Mouse (Mus musculus) hindbrain, embryonic 16.5 days (tissue): ENCODE data around the gene Gm7075. TPM values are rescaled to one million over a fixed set of nuclear protein-coding genes. Genes with fewer than 3 reads are reported as not detected.
"Not testable (repeated sequence)": the region's sequence is repeated elsewhere in the genome, so short reads cannot be mapped to it uniquely, and the experiment has no call there.

Source experiments
- ATAC-seq: fragments of 200-750 bp; cut with Nextera tagmentation; 2 replicates; pipeline ENCODE4 v1.8.0; 2017; ENCODE audit warnings: moderate TSS enrichment, moderate library complexity
- H3K27ac ChIP-seq: fragments of 300-500 bp; sonication (generic); 2 replicates; pipeline ENCODE4 v1.5.1; 2014; ENCODE audit warnings: low read depth, mild to moderate bottlenecking, control low read depth, low read length, moderate library complexity
- H3K27me3 ChIP-seq: fragments of 300-500 bp; sonication (generic); replicated peaks from 2 replicates; pipeline ENCODE4 v1.6.1; 2014; ENCODE audit warnings: low read length; ENCODE audit not compliant: control insufficient read depth, insufficient read depth
- H3K36me3 ChIP-seq: fragments of 300-500 bp; sonication (generic); 2 replicates; pipeline ENCODE4 v1.6.1; 2014; ENCODE audit warnings: mild to moderate bottlenecking, low read length, moderate library complexity, mixed read lengths; ENCODE audit not compliant: control insufficient read depth, insufficient read depth
- H3K4me1 ChIP-seq: fragments of 300-500 bp; sonication (generic); 2 replicates; pipeline ENCODE4 v1.6.1; 2014; ENCODE audit warnings: low read depth, low read length; ENCODE audit not compliant: control insufficient read depth, insufficient read depth
- H3K4me2 ChIP-seq: fragments of 300-500 bp; sonication (generic); 2 replicates; pipeline ENCODE4 v1.6.1; 2014; ENCODE audit warnings: mild to moderate bottlenecking, low read length, control low read depth, moderate library complexity
- H3K4me3 ChIP-seq: fragments of 300-500 bp; sonication (generic); 2 replicates; pipeline ENCODE4 v1.5.1; 2014; ENCODE audit warnings: mild to moderate bottlenecking, low read length, control low read depth, moderate library complexity
- H3K9ac ChIP-seq: fragments of 300-500 bp; sonication (generic); 2 replicates; pipeline ENCODE4 v1.6.1; 2014; ENCODE audit warnings: low read depth, mild to moderate bottlenecking, control low read depth, low read length, moderate library complexity
- H3K9me3 ChIP-seq: fragments of 300-500 bp; sonication (generic); 2 replicates; pipeline ENCODE4 v1.6.1; 2014; ENCODE audit warnings: mild to moderate bottlenecking, low read length, moderate library complexity; ENCODE audit not compliant: control insufficient read depth
- WGBS: fragments of 180-500 bp; shearing (Covaris S2); extraction: QIAGEN DNeasy Blood & Tissue Kit; methylation state at CpG from one replicate; pipeline ENCODE4 v1.1.7; 2014; 5-methylcytosine and 5-hydroxymethylcytosine counted together
- polyA plus RNA-seq: library from polyadenylated mRNA; unstranded; fragments of >200 nt; fragmentation: Nextera tagmentation; extraction: Ambion mirVana; gene quantifications from 2 replicates; pipeline ENCODE4 v1.2.1, GENCODE M21; 2015

Gm7075 gene
- polyA plus RNA-seq, 1 experiment from 2014 or later: not detected

DNA sequence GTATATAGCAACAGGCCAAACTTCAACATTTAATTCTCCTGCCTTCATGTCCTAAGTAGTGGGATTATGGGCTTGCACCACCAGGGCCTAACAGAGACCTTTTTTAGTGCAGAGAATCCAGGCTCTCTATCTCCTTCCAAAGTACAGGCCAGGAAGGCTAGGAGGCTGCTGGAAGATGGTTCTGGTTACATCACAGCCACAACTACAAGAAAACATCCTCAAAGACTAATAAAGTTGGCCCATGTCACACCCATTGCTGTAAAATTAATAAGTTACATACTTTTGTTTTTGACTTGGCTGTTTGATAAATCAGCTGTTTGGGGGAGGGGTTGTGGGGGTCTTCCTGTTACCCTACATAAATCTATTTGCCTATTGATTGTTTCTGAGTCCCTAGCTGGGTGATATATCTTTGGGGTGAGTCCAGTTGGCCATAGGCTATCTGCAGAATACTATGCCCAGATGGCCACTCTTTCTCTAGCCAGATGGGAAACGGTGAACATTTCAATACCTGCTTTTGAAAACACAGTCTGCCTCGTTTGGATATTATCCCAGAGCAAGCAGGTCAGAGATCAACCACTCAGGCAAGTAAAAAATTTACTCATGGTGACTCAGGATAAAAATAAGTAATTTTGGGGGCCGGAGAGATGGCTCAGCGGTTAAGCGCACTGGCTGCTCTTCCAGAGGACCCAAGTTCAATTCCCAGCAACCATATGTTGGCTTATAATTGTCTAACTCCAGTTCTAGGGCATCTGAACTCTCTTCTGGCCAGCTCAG is 18.7 kb downstream of the Gm7075 start:
- no peak for ATAC-seq

DNA sequence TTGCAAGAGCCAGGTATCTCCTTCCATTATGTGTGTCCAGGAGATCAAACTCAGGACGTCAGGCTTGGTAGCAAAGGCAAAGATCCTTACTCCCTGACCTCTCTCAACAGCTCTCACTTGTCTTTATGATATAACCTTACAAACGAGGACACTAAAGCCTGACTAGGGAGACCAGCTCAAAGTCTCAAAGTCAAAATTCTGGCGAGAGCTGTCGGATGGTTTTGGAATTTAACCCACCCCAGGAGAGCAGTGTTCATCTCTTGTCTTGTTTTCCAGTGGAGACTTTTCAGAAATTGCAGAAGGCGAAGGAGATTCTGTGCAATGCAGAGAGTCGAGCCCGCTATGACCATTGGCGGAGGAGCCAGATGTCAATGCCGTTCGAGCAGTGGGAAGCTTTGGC is 24.6 kb downstream of the Gm7075 start:
- WGBS: 89% methylated on average over 10 of the region's 10 CpGs
- no peak for ATAC-seq

More for the DNA sequence above, 18.7 kb downstream of the Gm7075 start:
- Histone ChIP-seq H3K9me3 (no peaks in the 10 kb centered on the region), H3K27me3 (no peaks in the 10 kb centered on the region), H3K9ac (no peak overlapping the region), H3K4me2 (no peak overlapping the region), H3K4me1 (no peaks in the 10 kb centered on the region), H3K4me3 (no peak overlapping the region), H3K27ac (no peak overlapping the region), H3K36me3 (no peaks in the 10 kb centered on the region)
- WGBS: 80% methylated on average over 5 of the region's 5 CpGs

GRCm38 (mm10) chr10:63388948-63389347 is 32.6 kb downstream of the Gm7075 start:
- no peaks in the 10 kb centered on the region for H3K9me3 ChIP-seq
- no peak overlapping the region for H3K4me3 ChIP-seq
- H3K27me3 ChIP-seq: no peaks in the 10 kb centered on the region
- H3K27ac ChIP-seq: no peak overlapping the region
- H3K9ac ChIP-seq: no peak overlapping the region
- WGBS: 40% methylated on average over 4 of the region's 4 CpGs
- no peak overlapping the region for H3K4me2 ChIP-seq
- ATAC-seq: no peak
- H3K4me1 ChIP-seq: no peaks in the 10 kb centered on the region
- H3K36me3 ChIP-seq: no peaks in the 10 kb centered on the region

More for the DNA sequence above, 24.6 kb downstream of the Gm7075 start:
- Histone ChIP-seq H3K9me3 (no peaks in the 10 kb centered on the region), H3K36me3 (no peaks in the 10 kb centered on the region), H3K4me1 (no peaks in the 10 kb centered on the region), H3K9ac (no peak overlapping the region), H3K27me3 (no peaks in the 10 kb centered on the region), H3K4me3 (no peak overlapping the region), H3K27ac (no peak overlapping the region), H3K4me2 (no peak overlapping the region)

DNA sequence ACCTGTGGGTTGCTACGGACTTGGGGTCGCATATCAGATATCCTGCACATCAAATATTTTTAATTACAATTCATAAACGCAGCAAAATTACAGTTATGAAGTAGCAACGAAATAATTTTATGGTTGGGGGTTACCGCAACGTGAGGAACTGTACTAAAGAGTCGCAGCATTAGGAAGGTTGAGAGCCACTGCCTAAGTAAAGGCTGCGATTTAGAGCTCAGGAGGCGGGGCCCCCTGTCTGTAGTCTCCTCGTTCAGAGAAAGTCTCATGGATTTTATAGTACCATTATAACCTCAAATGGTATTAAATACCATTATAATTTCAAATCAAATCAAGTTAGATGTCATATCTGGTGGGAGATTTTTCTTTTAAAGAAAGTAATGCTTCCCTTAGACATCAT is 34.6 kb downstream of the Gm7075 start:
- Histone ChIP-seq H3K9me3 (no peaks in the 10 kb centered on the region), H3K27ac (peak overlapping the region; percentile 82; the same call in 1 of the 2 replicates), H3K4me1 (peaks cover under 1% of the 10 kb centered on the region), H3K4me2 (peak overlapping the region; percentile 58), H3K36me3 (no peaks in the 10 kb centered on the region), H3K27me3 (no peaks in the 10 kb centered on the region), H3K4me3 (peak overlapping the region; percentile 64), H3K9ac (peak overlapping the region; percentile 70)
- 4% methylated on average over 10 of the region's 10 CpGs for WGBS
- ATAC-seq: no peak

GRCm38 (mm10) chr10:63386444-63386843 is 35.1 kb downstream of the Gm7075 start:
- Histone ChIP-seq H3K4me1 (peaks cover 6% of the 10 kb centered on the region), H3K4me2 (peak overlapping the region; percentile 58), H3K27ac (peak overlapping the region; percentile 82), H3K27me3 (no peaks in the 10 kb centered on the region), H3K9me3 (no peaks in the 10 kb centered on the region), H3K4me3 (peak overlapping the region; percentile 64), H3K36me3 (no peaks in the 10 kb centered on the region), H3K9ac (peak overlapping the region; percentile 70)
- WGBS: under 1% methylated on average over 19 of the region's 19 CpGs
- ATAC-seq: peak; percentile 71

DNA sequence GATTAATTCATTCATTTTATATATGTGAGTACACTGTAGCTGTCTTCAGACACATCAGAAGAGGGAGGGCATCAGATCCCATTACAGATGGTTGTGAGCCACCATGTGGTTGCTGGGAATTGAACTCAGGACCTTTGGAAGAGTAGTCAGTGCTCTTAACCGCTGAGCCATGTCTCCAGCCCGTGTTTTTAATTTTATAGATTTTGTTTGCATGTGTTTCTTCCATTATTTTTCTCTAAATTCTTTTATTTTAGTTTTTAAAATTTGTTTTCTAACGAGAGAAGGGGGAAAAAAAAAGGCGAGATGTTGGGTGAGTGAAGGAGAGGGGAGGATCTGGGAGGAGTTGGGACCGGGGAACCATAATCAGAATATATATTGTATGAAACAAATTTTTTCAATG is 35.7 kb downstream of the Gm7075 start:
- not testable (repeated sequence) for H3K9me3 ChIP-seq, H3K27me3 ChIP-seq, H3K4me1 ChIP-seq, H3K9ac ChIP-seq, H3K36me3 ChIP-seq, ATAC-seq, H3K27ac ChIP-seq
- peak overlapping the region; percentile 58 for H3K4me2 ChIP-seq
- 30% methylated on average over 5 of the region's 5 CpGs for WGBS
- H3K4me3 ChIP-seq: peak overlapping the region; percentile 64

DNA sequence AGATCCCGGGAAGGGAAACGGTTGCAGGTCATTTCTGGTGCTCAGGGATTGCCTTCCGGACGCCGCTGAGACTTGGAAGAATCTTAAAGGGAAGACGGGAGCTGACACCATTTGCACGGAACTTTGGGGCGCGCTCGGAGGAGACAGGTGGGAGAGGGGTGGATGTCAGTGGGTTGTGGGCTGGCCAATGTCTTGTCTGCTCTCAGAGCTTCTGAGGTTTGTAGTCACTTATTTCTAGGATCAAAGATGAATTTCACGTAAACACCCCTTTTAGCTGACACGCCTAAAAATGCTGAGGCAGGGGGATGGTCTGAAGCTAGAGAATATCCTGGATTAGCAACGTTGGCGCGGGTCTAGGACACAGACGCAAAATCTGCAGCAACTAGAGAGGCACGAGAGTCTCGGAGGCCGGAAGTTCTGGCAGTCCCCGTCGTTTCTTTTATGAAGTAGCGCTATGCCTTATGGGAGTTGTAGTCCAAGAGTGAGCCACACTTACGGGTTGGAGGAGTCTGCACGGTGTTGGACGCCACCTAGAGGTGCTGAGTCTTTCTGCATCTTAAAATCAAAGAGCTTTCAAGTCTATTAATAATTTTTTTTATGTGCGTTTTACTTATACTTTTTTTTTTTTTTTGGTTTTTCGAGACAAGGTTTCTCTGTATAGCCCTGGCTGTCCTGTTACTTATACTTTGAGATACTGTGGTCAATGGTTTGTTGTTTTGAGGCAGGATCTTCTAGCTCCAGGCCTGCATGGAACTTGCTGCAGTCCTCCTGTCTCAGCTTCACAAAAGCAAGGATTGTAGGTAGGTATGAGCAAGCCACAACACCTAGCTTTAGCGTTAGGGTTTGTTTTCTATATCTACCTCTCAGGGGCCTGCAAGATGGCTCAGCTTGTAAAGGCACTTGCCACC is 39.0 kb downstream of the Gm7075 start, which contains the start of gene Dnajc12:
Gene Dnajc12, plus strand, starts transcription at position 72 of the 908 bp plus-strand sequence.
- Histone ChIP-seq H3K27me3 (no peaks in the 10 kb centered on the region; the same call in 1 of the 2 replicates), H3K36me3 (no peaks in the 10 kb centered on the region), H3K27ac (peak within 1 kb of the TSS; percentile 74), H3K4me2 (peak within 1 kb of the TSS; percentile 71), H3K4me3 (peak within 1 kb of the TSS; percentile 62), H3K4me1 (peaks cover 9% of the 10 kb centered on the region), H3K9ac (peak within 1 kb of the TSS; percentile 73), H3K9me3 (no peaks in the 10 kb centered on the region)
- 0% methylated on average over 28 of the region's 28 CpGs for WGBS
- peak; percentile 95 for ATAC-seq

- no peak for ATAC-seq
- Histone ChIP-seq H3K9ac (peak within 1 kb of the TSS; percentile 73), H3K4me2 (peak within 1 kb of the TSS; percentile 71), H3K9me3 (no peaks in the 10 kb centered on the region), H3K36me3 (no peaks in the 10 kb centered on the region), H3K27ac (peak within 1 kb of the TSS; percentile 74), H3K4me3 (peak within 1 kb of the TSS; percentile 62), H3K4me1 (peaks cover 9% of the 10 kb centered on the region), H3K27me3 (no peaks in the 10 kb centered on the region; the same call in 1 of the 2 replicates)
- WGBS: 7% methylated on average over 24 of the region's 24 CpGs
Observed at GRCm38 (mm10) chr10:63381498-63382280, 39.9 kb downstream of the Gm7075 start, which contains the start of gene Sirt1. Gene Sirt1, minus strand, starts transcription at chr10:63381704.
